Mouse (Mus musculus) thymus, adult 2 months (tissue): ENCODE results near the gene Hist1h2ab.
"Not testable (repeated sequence)": the region's sequence is repeated elsewhere in the genome, so short reads cannot be mapped to it uniquely, and the experiment has no call there.

Experiments
- CTCF ChIP-seq: fragments of 200-500 bp; IDR thresholded peaks from 2 replicates; pipeline ENCODE4 v1.5.1; 2012; ENCODE audit warnings: mild to moderate bottlenecking, control low read depth, low read length, moderate library complexity, borderline replicate concordance; ENCODE audit not compliant: control insufficient read depth, poor library complexity, insufficient read depth; ENCODE audit errors: extremely low read depth
- POLR2A ChIP-seq: fragments of 200-500 bp; IDR thresholded peaks from 2 replicates; pipeline ENCODE4 v1.6.1; 2012; ENCODE audit warnings: mild to moderate bottlenecking, low read length, control low read depth, moderate library complexity; ENCODE audit not compliant: control insufficient read depth, poor library complexity, insufficient read depth; ENCODE audit errors: extremely low read depth

DNA sequence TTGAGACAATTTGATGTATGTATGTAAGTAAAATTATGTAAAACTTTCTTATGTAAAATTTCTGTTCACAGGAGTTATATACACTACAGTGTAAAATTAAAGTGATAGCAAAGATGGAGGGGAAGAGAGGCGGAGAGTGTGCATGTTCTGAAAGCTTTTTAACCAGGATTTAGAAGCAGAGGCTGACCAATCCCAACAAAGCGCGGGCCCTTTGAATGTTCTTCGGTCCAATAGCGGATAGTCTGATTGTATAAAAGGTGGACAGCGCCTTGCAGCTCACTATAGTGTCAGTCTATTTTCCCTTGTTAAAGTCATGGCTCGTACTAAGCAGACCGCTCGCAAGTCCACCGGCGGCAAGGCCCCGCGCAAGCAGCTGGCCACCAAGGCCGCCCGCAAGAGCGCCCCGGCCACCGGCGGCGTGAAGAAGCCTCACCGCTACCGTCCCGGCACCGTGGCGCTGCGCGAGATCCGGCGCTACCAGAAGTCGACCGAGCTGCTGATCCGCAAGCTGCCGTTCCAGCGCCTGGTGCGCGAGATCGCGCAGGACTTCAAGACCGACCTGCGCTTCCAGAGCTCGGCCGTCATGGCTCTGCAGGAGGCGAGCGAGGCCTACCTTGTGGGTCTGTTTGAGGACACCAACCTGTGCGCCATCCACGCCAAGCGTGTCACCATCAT is 1.3 kb downstream of the Hist1h2ab start, which contains the start of gene Hist1h3b:
- not testable (repeated sequence) for TF ChIP-seq CTCF, POLR2A
